Mouse (Mus musculus): ENCODE data around the gene Cdk8. TPM values are rescaled to one million over a fixed set of nuclear protein-coding genes. Genes with fewer than 3 reads are reported as not detected.

Gene Cdk8
- polyA plus RNA-seq (2012; rRNA removed) = 40.2 and 47.1 TPM in 2 replicates

DNA sequence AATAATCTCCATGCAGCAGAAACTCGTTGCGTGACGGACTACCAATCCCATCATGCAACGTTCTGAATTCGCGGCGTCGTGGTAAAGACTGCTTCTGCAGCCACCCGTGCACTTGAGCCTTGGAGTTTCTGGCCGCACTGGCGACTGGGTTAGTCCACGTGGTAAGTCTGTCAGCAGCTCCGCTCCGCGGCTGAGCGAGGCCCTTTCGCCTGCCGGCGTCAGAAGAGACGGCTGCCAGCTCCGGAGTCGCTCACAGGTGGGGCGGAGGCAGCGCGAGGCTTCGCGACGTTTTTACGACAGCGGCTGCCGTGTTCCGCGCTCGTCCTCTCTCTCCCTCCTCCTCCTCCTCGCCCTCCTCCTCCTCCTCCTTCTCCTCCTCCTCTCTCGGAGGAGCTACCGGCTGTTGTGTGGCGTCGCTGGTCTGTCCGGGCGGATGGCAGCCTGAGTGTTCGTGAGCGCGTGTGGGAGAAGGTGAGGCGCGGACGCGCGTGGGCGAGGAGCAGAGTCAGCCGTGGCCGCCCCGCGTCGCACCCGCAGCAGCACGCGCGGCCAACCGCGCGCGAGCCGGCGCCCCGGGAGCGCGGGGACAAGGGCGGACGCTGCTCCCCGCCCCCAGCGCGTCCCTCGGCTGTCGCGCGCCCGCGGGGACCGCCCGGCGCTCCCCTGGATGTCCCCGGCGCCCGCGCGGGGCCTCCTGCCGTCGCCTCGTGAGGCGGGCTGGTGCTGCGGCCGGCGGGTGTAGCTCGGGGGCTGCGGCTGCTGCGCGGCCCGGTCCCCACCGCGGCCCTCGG, at the start of gene Cdk8:
Cdk8 (plus strand) TSS at position 367 of the 791 bp plus-strand sequence.

DNA sequence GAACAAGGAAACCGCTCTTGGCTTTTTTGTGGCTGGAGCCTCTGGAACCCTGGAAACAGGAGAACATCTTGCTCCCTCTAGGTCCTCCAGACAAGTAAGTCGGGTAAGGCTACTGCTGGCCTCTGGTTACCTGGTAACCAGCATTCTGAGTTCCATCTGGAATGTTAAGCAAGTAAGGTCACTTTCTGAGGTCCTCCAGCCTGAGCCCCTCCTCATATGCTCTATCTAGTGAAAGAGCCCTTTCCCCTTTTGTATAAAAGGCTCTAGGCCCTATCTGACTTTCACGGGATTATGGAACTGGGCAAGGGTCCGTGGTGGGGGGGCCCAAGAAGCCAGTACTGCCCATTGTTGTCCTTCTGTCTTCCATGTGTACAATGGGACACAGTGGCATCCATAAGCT, 45.8 kb upstream of the Cdk8 start, which contains the start of gene 1700001J03Rik:
1700001J03Rik (minus strand) TSS at position 101 of the 400 bp plus-strand sequence.

GRCm38 (mm10) chr5:146220879-146221714, 9.9 kb upstream of the Cdk8 start, which contains the start of gene Rnf6:
Gene Rnf6 (minus strand): TSS chr5:146221555.

Other genes starting within 250 kb of the Cdk8 start
- gene Cyp3a25, start 221.6 kb upstream of the Cdk8 start, polyA plus RNA-seq (2012; rRNA removed) = 0.05 and 0.06 TPM in 2 replicates
- not detected in 2 replicates for gene Cyp3a59, start 152.0 kb upstream of the Cdk8 start, polyA plus RNA-seq (2012; rRNA removed)
- not detected in 2 replicates for gene Gm5565, start 70.7 kb upstream of the Cdk8 start, polyA plus RNA-seq (2012; rRNA removed)
- not detected in 2 replicates for gene Gm6309, start 60.5 kb upstream of the Cdk8 start, polyA plus RNA-seq (2012; rRNA removed)
- 0.10 and 0.16 TPM in 2 replicates for gene 1700001J03Rik, start 45.9 kb upstream of the Cdk8 start, polyA plus RNA-seq (2012; rRNA removed)
- 13.9 and 14.5 TPM in 2 replicates for gene Rnf6, start 9.7 kb upstream of the Cdk8 start, polyA plus RNA-seq (2012; rRNA removed)
- 0.05 and 0.08 TPM in 2 replicates for gene Wasf3, start 153.8 kb downstream of the Cdk8 start, polyA plus RNA-seq (2012; rRNA removed)